Mouse (Mus musculus) lung, embryonic 14.5 days (tissue): ENCODE data around the gene Gpr137. TPM values are rescaled to one million over a fixed set of nuclear protein-coding genes. Genes with fewer than 3 reads are reported as not detected.

Source experiments
- ATAC-seq: fragments of 200-750 bp; cut with Nextera tagmentation; 2 replicates; pipeline ENCODE4 v1.8.0; 2017; ENCODE audit warnings: mild to moderate bottlenecking, moderate TSS enrichment, moderate library complexity; ENCODE audit not compliant: insufficient read depth
- DNase-seq: peaks from one replicate; pipeline ENCODE4 v3.0.0-alpha.2; 2015
- H3K27ac ChIP-seq: fragments of 300-500 bp; sonication (generic); 2 replicates; pipeline ENCODE4 v1.5.1; 2014; ENCODE audit warnings: low read depth, mild to moderate bottlenecking, moderate library complexity
- H3K27me3 ChIP-seq: fragments of 300-500 bp; sonication (generic); 2 replicates; pipeline ENCODE4 v1.6.1; 2014; ENCODE audit warnings: low read length, control low read depth; ENCODE audit not compliant: insufficient read depth
- H3K36me3 ChIP-seq: fragments of 300-500 bp; sonication (generic); 2 replicates; pipeline ENCODE4 v1.6.1; 2014; ENCODE audit warnings: control low read depth; ENCODE audit not compliant: insufficient read depth
- H3K4me1 ChIP-seq: fragments of 300-500 bp; sonication (generic); 2 replicates; pipeline ENCODE4 v1.6.1; 2014; ENCODE audit warnings: antibody characterized with exemption, control low read depth; ENCODE audit not compliant: insufficient read depth
- H3K4me2 ChIP-seq: fragments of 300-500 bp; sonication (generic); 2 replicates; pipeline ENCODE4 v1.6.1; 2014; ENCODE audit warnings: mild to moderate bottlenecking
- H3K4me3 ChIP-seq: fragments of 300-500 bp; sonication (generic); 2 replicates; pipeline ENCODE4 v1.5.1; 2014; ENCODE audit warnings: low read depth, low read length
- H3K9ac ChIP-seq: fragments of 300-500 bp; sonication (generic); 2 replicates; pipeline ENCODE4 v1.6.1; 2014
- H3K9me3 ChIP-seq: fragments of 300-500 bp; sonication (generic); 2 replicates; pipeline ENCODE4 v1.6.1; 2016; ENCODE audit warnings: low read depth, low read length, control low read depth
- CTCF ChIP-seq: IDR thresholded peaks from 2 replicates; pipeline ENCODE4 v1.5.1; 2016; ENCODE audit warnings: antibody characterized with exemption, low read depth
- WGBS: fragments of 180-500 bp; shearing (Covaris S2); extraction: QIAGEN DNeasy Blood & Tissue Kit; methylation state at CpG from one replicate; pipeline ENCODE4 v1.1.7; 2014; 5-methylcytosine and 5-hydroxymethylcytosine counted together
- polyA plus RNA-seq: library from polyadenylated mRNA; unstranded; fragments of >200 nt; fragmentation: Nextera tagmentation; extraction: Ambion mirVana; gene quantifications from 2 replicates; pipeline ENCODE4 v1.2.1, GENCODE M21; 2014

The Gpr137 gene
- polyA plus RNA-seq, 1 experiment from 2014 or later, result 23.5 TPM

DNA sequence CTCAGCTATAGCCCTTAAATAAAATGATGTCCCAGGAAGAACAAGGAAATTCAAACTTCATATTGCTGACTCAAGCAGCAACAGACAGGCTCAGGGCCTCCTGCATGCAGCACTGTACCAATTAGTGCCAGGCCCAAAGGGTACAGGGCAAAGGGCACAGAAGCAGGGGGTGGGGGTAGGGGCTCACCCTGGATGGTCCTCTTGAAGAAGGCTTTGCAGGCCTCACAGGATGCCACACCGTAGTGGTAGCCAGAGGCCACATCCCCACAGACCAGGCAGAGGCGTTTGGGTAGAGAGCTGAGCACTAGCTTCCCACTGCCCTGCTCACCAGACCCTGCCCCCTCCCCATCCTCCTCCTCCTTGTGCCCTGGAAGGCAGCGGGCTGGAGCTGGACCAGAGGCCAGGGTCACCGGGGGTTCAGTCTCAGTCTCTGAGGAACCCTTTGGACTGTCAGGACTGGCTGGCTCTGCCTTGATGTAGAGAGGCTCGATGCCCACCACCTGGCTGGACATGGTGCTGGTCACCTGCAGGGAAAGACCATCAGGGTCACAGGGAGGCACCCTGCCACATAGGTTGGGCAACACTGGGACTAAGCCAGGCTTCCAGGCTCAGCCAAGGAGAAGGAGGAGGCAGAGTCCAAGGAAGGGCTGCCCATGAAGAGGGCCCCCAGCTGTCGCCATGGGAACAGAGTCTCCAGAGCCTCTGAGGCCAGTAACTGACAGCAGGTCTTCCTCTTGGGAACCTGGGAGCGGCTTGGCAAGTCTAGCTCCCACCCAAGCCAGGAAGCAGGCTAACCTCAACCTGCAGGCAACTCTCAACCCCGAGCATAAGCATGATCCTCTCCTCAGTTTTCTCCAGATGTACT is 22.2 kb downstream of the Gpr137 start:
- Histone ChIP-seq H3K9me3 (no peaks in the 10 kb centered on the region), H3K4me2 (peak overlapping the region; percentile 80), H3K27ac (no peak overlapping the region), H3K27me3 (peaks cover 24% of the 10 kb centered on the region), H3K9ac (peak overlapping the region; percentile 70; the same call in 1 of the 2 replicates), H3K36me3 (0 out of 2 replicates have a peak, but pooled peaks cover 2% of the 10 kb centered on the region), H3K4me1 (no peaks in the 10 kb centered on the region), H3K4me3 (peak overlapping the region; percentile 66)
- DNase-seq (peak; percentile 54), ATAC-seq (no peak)
- TF ChIP-seq CTCF, result no peak
- 36% methylated on average over 8 of the region's 8 CpGs for WGBS

DNA sequence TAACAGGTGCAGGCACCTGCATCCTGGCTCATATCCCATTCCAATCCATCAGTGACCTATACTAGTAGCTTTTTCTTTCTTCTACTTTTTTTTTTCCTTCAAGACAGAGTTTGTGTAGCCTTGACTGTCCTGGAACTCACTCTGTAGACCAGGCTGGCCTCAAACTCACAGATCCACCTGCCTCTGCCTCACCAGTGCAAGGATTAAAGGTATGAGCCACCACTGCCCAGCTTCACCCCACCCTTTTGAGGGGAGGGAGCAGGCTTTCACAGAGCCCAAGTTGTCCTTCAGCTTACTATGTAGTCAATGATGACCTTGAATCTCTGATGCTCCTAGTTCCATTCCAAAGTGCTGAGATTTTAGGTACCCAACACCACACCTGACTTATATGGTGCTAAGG is 22.8 kb downstream of the Gpr137 start:
- Histone ChIP-seq H3K36me3 (0 out of 2 replicates have a peak, but pooled peaks cover 2% of the 10 kb centered on the region), H3K9ac (no peak overlapping the region), H3K27me3 (peaks cover 18% of the 10 kb centered on the region), H3K4me2 (no peak overlapping the region), H3K9me3 (no peaks in the 10 kb centered on the region), H3K27ac (no peak overlapping the region), H3K4me1 (no peaks in the 10 kb centered on the region), H3K4me3 (no peak overlapping the region)
- ATAC-seq, result no peak
- no peak for DNase-seq
- TF ChIP-seq CTCF, result no peak

DNA sequence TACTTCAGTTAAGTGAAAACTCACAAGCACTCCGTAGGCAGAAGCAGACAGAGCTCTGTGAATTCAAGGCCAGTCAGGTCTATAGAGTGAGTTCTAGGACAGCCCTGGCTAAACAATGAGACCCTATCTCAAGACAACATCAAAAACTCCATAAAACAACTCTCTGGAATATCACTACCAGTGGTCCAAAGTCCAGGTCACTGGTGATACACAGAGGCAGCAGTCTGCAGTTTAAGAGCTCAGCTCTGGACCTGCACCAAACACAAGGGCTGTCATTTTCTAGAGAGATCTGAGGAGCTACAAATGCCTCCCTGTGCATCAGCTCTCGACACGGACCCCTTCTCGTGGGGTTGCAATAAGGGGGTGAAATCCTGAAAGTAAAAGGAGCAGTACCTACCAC is 24.0 kb downstream of the Gpr137 start:
- Histone ChIP-seq H3K36me3 (peaks cover 8% of the 10 kb centered on the region), H3K27me3 (peaks cover 8% of the 10 kb centered on the region), H3K9me3 (no peaks in the 10 kb centered on the region), H3K4me1 (no peaks in the 10 kb centered on the region), H3K9ac (no peak overlapping the region), H3K27ac (no peak overlapping the region), H3K4me3 (no peak overlapping the region), H3K4me2 (no peak overlapping the region)
- ATAC-seq (no peak), DNase-seq (no peak)
- TF ChIP-seq CTCF, result no peak
- 85% methylated on average over 4 of the region's 4 CpGs for WGBS

DNA sequence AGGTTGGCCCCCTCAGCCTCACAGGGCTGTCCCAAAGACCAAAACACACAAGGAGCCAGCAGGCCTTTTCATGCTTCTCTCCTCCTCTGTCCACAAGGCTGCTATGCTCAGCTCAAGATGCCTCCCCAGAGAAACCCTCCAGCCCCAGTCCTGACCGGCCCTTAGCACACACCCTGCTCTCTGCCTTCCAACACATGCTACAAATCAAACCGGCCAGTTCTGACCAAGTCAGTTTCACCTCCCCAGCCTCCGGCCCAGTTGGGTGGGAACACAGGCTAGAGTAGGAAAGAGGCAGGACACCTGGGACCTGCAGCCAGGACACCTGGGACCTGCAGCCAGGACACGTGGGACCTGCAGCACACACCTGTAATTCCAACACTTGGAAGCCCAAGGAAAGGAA is 25.8 kb downstream of the Gpr137 start:
- ATAC-seq (no peak), DNase-seq (no peak)
- Histone ChIP-seq H3K27ac (no peak overlapping the region), H3K4me2 (no peak overlapping the region), H3K4me3 (no peak overlapping the region), H3K36me3 (peaks cover 27% of the 10 kb centered on the region), H3K27me3 (no peaks in the 10 kb centered on the region), H3K9ac (no peak overlapping the region), H3K4me1 (no peaks in the 10 kb centered on the region), H3K9me3 (no peaks in the 10 kb centered on the region)
- WGBS, result 60% methylated on average over 4 of the region's 4 CpGs
- TF ChIP-seq CTCF, result no peak

DNA sequence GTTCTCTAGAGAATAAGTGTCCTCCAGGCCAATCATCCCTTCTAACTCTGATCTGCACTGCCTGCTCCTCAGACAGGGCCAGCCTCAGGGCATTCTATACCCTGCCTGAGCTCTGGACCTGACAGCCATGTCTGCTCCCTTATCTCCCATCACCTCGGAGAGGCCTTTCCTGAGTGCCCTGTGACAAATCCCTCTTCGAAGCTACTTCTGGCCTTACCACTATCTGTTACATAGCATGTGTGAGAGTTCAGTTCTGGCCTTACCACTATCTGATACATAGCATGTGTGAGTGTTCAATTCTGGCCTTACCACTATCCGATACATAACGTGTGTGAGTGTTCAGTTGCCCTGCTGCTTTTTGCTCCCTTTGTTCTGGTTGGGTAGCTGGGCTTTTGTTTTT is 27.0 kb downstream of the Gpr137 start:
- no peak for TF ChIP-seq CTCF
- no peaks in the 10 kb centered on the region for H3K4me1 ChIP-seq
- no peaks in the 10 kb centered on the region for H3K27me3 ChIP-seq
- ATAC-seq (no peak), DNase-seq (no peak)
- peaks cover 29% of the 10 kb centered on the region for H3K36me3 ChIP-seq
- 63% methylated on average over 4 of the region's 4 CpGs for WGBS
- no peak overlapping the region for H3K9ac ChIP-seq
- no peak overlapping the region for H3K4me3 ChIP-seq
- H3K9me3 ChIP-seq, result no peaks in the 10 kb centered on the region
- H3K27ac ChIP-seq, result no peak overlapping the region
- no peak overlapping the region for H3K4me2 ChIP-seq

DNA sequence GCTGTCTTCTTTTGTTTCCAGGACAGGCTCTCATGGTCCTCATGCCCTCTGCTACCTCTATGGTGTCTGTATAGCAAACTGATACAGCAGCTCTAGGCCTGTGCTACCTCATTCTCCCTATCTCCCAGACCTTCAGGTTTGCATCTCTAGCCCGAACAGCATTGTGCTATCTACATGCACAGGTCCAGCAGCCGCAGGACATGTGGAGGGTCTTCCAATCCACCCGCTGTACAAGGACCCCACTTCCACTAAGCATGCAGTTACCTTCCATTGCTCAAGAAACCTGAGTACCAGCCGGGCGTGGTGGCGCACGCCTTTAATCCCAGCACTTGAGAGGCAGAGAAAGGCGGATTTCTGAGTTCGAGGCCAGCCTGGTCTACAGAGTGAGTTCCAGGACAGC is 27.7 kb downstream of the Gpr137 start:
- TF ChIP-seq CTCF, result no peak
- H3K9ac ChIP-seq, result no peak overlapping the region
- H3K27me3 ChIP-seq, result no peaks in the 10 kb centered on the region
- 89% methylated on average over 9 of the region's 9 CpGs for WGBS
- no peak overlapping the region for H3K4me3 ChIP-seq
- H3K9me3 ChIP-seq, result no peaks in the 10 kb centered on the region
- ATAC-seq (no peak), DNase-seq (no peak)
- H3K36me3 ChIP-seq, result peaks cover 29% of the 10 kb centered on the region
- no peak overlapping the region for H3K27ac ChIP-seq
- H3K4me1 ChIP-seq, result no peaks in the 10 kb centered on the region
- H3K4me2 ChIP-seq, result no peak overlapping the region

DNA sequence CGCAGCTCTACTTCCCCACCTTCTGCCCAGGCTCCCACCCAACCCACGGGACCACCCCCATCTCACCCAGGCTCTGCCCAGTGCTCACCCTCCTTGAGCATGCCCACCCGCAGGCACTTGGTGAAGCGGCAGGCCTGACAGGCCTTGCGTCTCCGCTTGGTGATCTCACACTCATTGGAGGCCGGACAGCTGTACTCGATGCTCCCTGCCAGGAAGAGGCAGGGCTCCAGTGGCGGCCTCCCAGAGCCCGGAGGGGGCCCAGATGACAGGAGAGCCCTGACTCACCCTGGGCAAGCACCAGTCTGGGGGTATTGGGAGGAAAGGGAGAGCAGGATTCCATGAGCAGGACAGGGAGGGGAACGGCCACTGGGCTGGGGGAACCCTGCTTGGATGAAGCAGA is 28.3 kb downstream of the Gpr137 start:
- Histone ChIP-seq H3K36me3 (peaks cover 29% of the 10 kb centered on the region), H3K9me3 (no peaks in the 10 kb centered on the region), H3K4me2 (no peak overlapping the region), H3K27ac (no peak overlapping the region), H3K4me1 (no peaks in the 10 kb centered on the region), H3K4me3 (no peak overlapping the region), H3K27me3 (no peaks in the 10 kb centered on the region), H3K9ac (no peak overlapping the region)
- no peak for TF ChIP-seq CTCF
- WGBS, result 75% methylated on average over 11 of the region's 11 CpGs
- DNase-seq (no peak), ATAC-seq (no peak)
